Mouse (Mus musculus) olfactory bulb, adult 2 months (tissue): ENCODE measurements at regions not wholly inside any gene's neighbourhood (a gene's known extent, or its start where the extent isn't known, plus 50 kb on each side); places are given as distances from the start of the nearest gene placed in this dataset.

Source experiments
- CTCF ChIP-seq: fragments of 200-500 bp; IDR thresholded peaks from 2 replicates; pipeline ENCODE4 v1.5.1; 2012; ENCODE audit warnings: low read depth, mild to moderate bottlenecking, low read length, moderate library complexity; ENCODE audit not compliant: insufficient read depth
- POLR2A ChIP-seq: fragments of 200-500 bp; IDR thresholded peaks from 2 replicates; pipeline ENCODE4 v1.6.1; 2012; ENCODE audit warnings: mild to moderate bottlenecking, low read depth, low read length, moderate library complexity; ENCODE audit not compliant: insufficient read depth

- TF ChIP-seq CTCF (no peak), POLR2A (no peak)
Measured at GRCm38 (mm10) chr1:165017793-165018192, 82.5 kb upstream of the Xcl1 start.
